Comparison of ENCODE assay signal across 8 mouse cellular contexts in genomic region chr7:13038621-13039169, GRCm38 (mm10). TPM values are rescaled to one million over a fixed set of nuclear protein-coding genes. Genes with fewer than 3 reads are reported as not detected.
DNase-seq lines count a peak whose midpoint lies in the region; ATAC-seq and TF ChIP-seq lines count a peak whose summit lies in the region.

No protein-coding gene starts in this region.

- ATAC-seq in embryonic facial prominence, embryonic 15.5 days (ENCODE audit: insufficient number of reproducible peaks, low FRiP score, low TSS enrichment, low read depth): no peak

- peak overlapping the region; percentile 61 for H3K4me2 ChIP-seq in embryonic facial prominence, embryonic 15.5 days (replicated peaks)

- no peaks in the 10 kb centered on the region for H3K9me3 ChIP-seq in embryonic facial prominence, embryonic 15.5 days (replicated peaks)

- WGBS in lung, adult 2 months: 7% methylated on average over 15 of the region's 15 CpGs
- WGBS in embryonic facial prominence, embryonic 15.5 days: 17% methylated on average over 15 of the region's 15 CpGs
- 9% methylated on average over 15 of the region's 15 CpGs for WGBS in macrophage (ENCODE audit: missing documents)

- DNase-seq in lung, adult 2 months: no peak
- DNase-seq in lung, postnatal 4 days: no peak
- peak; percentile 44 to 65 for DNase-seq in kidney, adult 8-10 months
- DNase-seq in layer of hippocampus, adult 9-11 months: no peak
- DNase-seq in cerebellum, postnatal 36 days: no peak
- no peak for DNase-seq in layer of hippocampus, adult 18-20 months (ENCODE audit: low spot score in 2 of 2)

- H3K9ac ChIP-seq in embryonic facial prominence, embryonic 15.5 days: peak overlapping the region; percentile 97

- TF ChIP-seq CTCF in lung, adult 2 months (IDR thresholded peaks at IDR 0.05; ENCODE audit: insufficient read depth, low read length): no peak

- peaks cover 28% of the 10 kb centered on the region for H3K27me3 ChIP-seq in embryonic facial prominence, embryonic 15.5 days

- H3K4me1 ChIP-seq in lung, adult 2 months (ENCODE audit: control insufficient read depth, insufficient read depth, low read length): peaks cover 9% of the 10 kb centered on the region
- peaks cover 43% of the 10 kb centered on the region for H3K4me1 ChIP-seq in embryonic facial prominence, embryonic 15.5 days

- H3K79me2 ChIP-seq in macrophage (ENCODE audit: inconsistent target): peaks cover 34% of the 10 kb centered on the region

- peak overlapping the region; percentile 100 for H3K27ac ChIP-seq in embryonic facial prominence, embryonic 15.5 days (replicated peaks)
- peak overlapping the region; percentile 93 for H3K27ac ChIP-seq in macrophage

- peaks cover 18% of the 10 kb centered on the region for H3K36me3 ChIP-seq in embryonic facial prominence, embryonic 15.5 days
- H3K36me3 ChIP-seq in macrophage (ENCODE audit: inconsistent target): peaks cover 11% of the 10 kb centered on the region; the same call in 1 of the 2 replicates

- peak overlapping the region; percentile 88 for H3K4me3 ChIP-seq in lung, adult 2 months (replicated peaks; ENCODE audit: extremely low read depth, low read depth, low read length)
- H3K4me3 ChIP-seq in embryonic facial prominence, embryonic 15.5 days (replicated peaks): peak overlapping the region; percentile 79
- peak overlapping the region; percentile 55 for H3K4me3 ChIP-seq in macrophage (ENCODE audit: inconsistent target)

- TF ChIP-seq POLR2A in lung, adult 2 months (IDR thresholded peaks at IDR 0.05; ENCODE audit: borderline replicate concordance, extremely low read depth, low read depth, low read length): no peak

RNA-seq across cellular contexts. Expression of gene Ube2m, which starts 0.6 kb away (rescaled TPM):
- 82.5 and 143 TPM in 2 replicates for polyA plus RNA-seq in lung, adult 2 months (2012; rRNA removed)
- polyA plus RNA-seq in embryonic facial prominence, embryonic 15.5 days (2015; fragmentation: Nextera tagmentation; extraction: Ambion mirVana): 126 and 127 TPM in 2 replicates
- 100 to 1,000 TPM in 11 of 26 experiments, 10 to 100 TPM in 15; 38.9 to 176 (median 83.5) TPM for total RNA-seq in macrophage (2018; cell fraction: chromatin; rRNA removed)
- total RNA-seq in macrophage (2018; cell fraction: cytosol; rRNA removed): 100 to 1,000 TPM; 106 to 188 (median 131) TPM
- total RNA-seq in macrophage (2018; cell fraction: nucleus; rRNA removed): 100 to 1,000 TPM in 11 of 26 experiments, 10 to 100 TPM in 15; 40.5 to 157 (median 90.5) TPM
- 132 to 209 TPM (median 195 TPM) in 3 replicates for polyA plus RNA-seq in macrophage (2018)
- 100 to 1,000 TPM; 196 to 202 TPM for total RNA-seq in layer of hippocampus, adult 18-20 months (2021)

RNA-seq across cellular contexts. Expression of gene Chmp2a, which starts 4.1 kb away (rescaled TPM):
- 68.5 and 93.5 TPM in 2 replicates for polyA plus RNA-seq in lung, adult 2 months (2012; rRNA removed)
- polyA plus RNA-seq in embryonic facial prominence, embryonic 15.5 days (2015; fragmentation: Nextera tagmentation; extraction: Ambion mirVana): 179 and 184 TPM in 2 replicates
- 10 to 100 TPM; 40.0 to 77.2 (median 51.7) TPM for total RNA-seq in macrophage (2018; cell fraction: chromatin; rRNA removed)
- total RNA-seq in macrophage (2018; cell fraction: cytosol; rRNA removed): 100 to 1,000 TPM; 178 to 275 (median 205) TPM
- 100 to 1,000 TPM in 4 of 26 experiments, 10 to 100 TPM in 22; 62.8 to 112 (median 86.2) TPM for total RNA-seq in macrophage (2018; cell fraction: nucleus; rRNA removed)
- 186 to 358 TPM (median 214 TPM) in 3 replicates for polyA plus RNA-seq in macrophage (2018)
- 100 to 1,000 TPM; 146 to 159 TPM for total RNA-seq in layer of hippocampus, adult 18-20 months (2021)

RNA-seq across cellular contexts. Expression of gene Mzf1, which starts 15.9 kb away (rescaled TPM):
- 2.3 and 2.5 TPM in 2 replicates for polyA plus RNA-seq in lung, adult 2 months (2012; rRNA removed)
- polyA plus RNA-seq in embryonic facial prominence, embryonic 15.5 days (2015; fragmentation: Nextera tagmentation; extraction: Ambion mirVana): 4.4 and 4.6 TPM in 2 replicates
- total RNA-seq in macrophage (2018; cell fraction: chromatin; rRNA removed): 1 to 10 TPM in 16 of 26 experiments, under 1 TPM in 9, not detected in 1; 0.18 to 7.0 (median 1.9) TPM
- under 1 TPM; 0.08 to 0.71 (median 0.26) TPM for total RNA-seq in macrophage (2018; cell fraction: cytosol; rRNA removed)
- 1 to 10 TPM in 14 of 26 experiments, under 1 TPM in 11, not detected in 1; 0.21 to 7.7 (median 1.3) TPM for total RNA-seq in macrophage (2018; cell fraction: nucleus; rRNA removed)
- polyA plus RNA-seq in macrophage (2018): 0.28 to 0.98 TPM (median 0.39 TPM) in 3 replicates
- 10 to 100 TPM; 11.9 to 13.1 TPM for total RNA-seq in layer of hippocampus, adult 18-20 months (2021)

RNA-seq across cellular contexts. Expression of gene Zbtb45, which starts 28.9 kb away (rescaled TPM):
- 23.5 and 30.7 TPM in 2 replicates for polyA plus RNA-seq in lung, adult 2 months (2012; rRNA removed)
- polyA plus RNA-seq in embryonic facial prominence, embryonic 15.5 days (2015; fragmentation: Nextera tagmentation; extraction: Ambion mirVana): 26.0 and 29.4 TPM in 2 replicates
- total RNA-seq in macrophage (2018; cell fraction: chromatin; rRNA removed): 10 to 100 TPM in 3 of 26 experiments, 1 to 10 TPM in 21, under 1 TPM in 2; 0.43 to 13.6 (median 4.0) TPM
- total RNA-seq in macrophage (2018; cell fraction: cytosol; rRNA removed): 10 to 100 TPM in 14 of 26 experiments, 1 to 10 TPM in 12; 2.3 to 14.9 (median 10.7) TPM
- 10 to 100 TPM in 7 of 26 experiments, 1 to 10 TPM in 19; 1.3 to 16.1 (median 5.9) TPM for total RNA-seq in macrophage (2018; cell fraction: nucleus; rRNA removed)
- polyA plus RNA-seq in macrophage (2018): 7.4 to 11.7 TPM (median 11.4 TPM) in 3 replicates
- 10 to 100 TPM; 33.2 to 34.3 TPM for total RNA-seq in layer of hippocampus, adult 18-20 months (2021)

RNA-seq across cellular contexts. Expression of gene Trim28, which starts 39.8 kb away (rescaled TPM):
- 170 and 214 TPM in 2 replicates for polyA plus RNA-seq in lung, adult 2 months (2012; rRNA removed)
- polyA plus RNA-seq in embryonic facial prominence, embryonic 15.5 days (2015; fragmentation: Nextera tagmentation; extraction: Ambion mirVana): 279 and 290 TPM in 2 replicates
- 100 to 1,000 TPM in 14 of 26 experiments, 10 to 100 TPM in 12; 31.4 to 187 (median 105) TPM for total RNA-seq in macrophage (2018; cell fraction: chromatin; rRNA removed)
- 100 to 1,000 TPM in 5 of 26 experiments, 10 to 100 TPM in 21; 51.8 to 113 (median 87.9) TPM for total RNA-seq in macrophage (2018; cell fraction: cytosol; rRNA removed)
- total RNA-seq in macrophage (2018; cell fraction: nucleus; rRNA removed): 100 to 1,000 TPM in 7 of 26 experiments, 10 to 100 TPM in 19; 44.5 to 211 (median 78.7) TPM
- 64.2 to 120 TPM (median 85.7 TPM) in 3 replicates for polyA plus RNA-seq in macrophage (2018)
- 100 to 1,000 TPM; 216 to 246 TPM for total RNA-seq in layer of hippocampus, adult 18-20 months (2021)

Comparison
In these comparisons a context has a peak if more than half of its experiments do, and no peak if none do; other contexts are left out.
1. DNase-seq: peak in kidney, adult 8-10 months (2 of 2); none in lung, adult 2 months (single experiment), lung, postnatal 4 days (0 of 2), layer of hippocampus, adult 9-11 months (single experiment), cerebellum, postnatal 36 days (0 of 2) and layer of hippocampus, adult 18-20 months (0 of 2).
2. Peak in every context shown above with its lines, with median percentiles within 50 percentile points of each other: H3K4me3 ChIP-seq.